Mouse (Mus musculus) hindbrain, embryonic 14.5 days (tissue): Measurements from ENCODE around the gene A930009A15Rik. TPM values are rescaled to one million over a fixed set of nuclear protein-coding genes. Genes with fewer than 3 reads are reported as not detected.

Experiments used
- ATAC-seq: fragments of 200-750 bp; cut with Nextera tagmentation; 2 replicates; pipeline ENCODE4 v1.8.0; 2017; ENCODE audit warnings: moderate number of reproducible peaks, mild to moderate bottlenecking, moderate TSS enrichment, moderate library complexity; ENCODE audit not compliant: low FRiP score
- DNase-seq: peaks from one replicate; pipeline ENCODE4 v3.0.0-alpha.2; 2015; ENCODE audit warnings: low spot score
- H3K27ac ChIP-seq: fragments of 300-500 bp; sonication (generic); 2 replicates; pipeline ENCODE4 v1.5.1; 2014; ENCODE audit warnings: mild to moderate bottlenecking, moderate library complexity
- H3K27me3 ChIP-seq: fragments of 300-500 bp; sonication (generic); 2 replicates; pipeline ENCODE4 v1.6.1; 2014; ENCODE audit warnings: mild to moderate bottlenecking, low read length, mixed read lengths; ENCODE audit not compliant: control insufficient read depth, insufficient read depth
- H3K36me3 ChIP-seq: fragments of 300-500 bp; sonication (generic); replicated peaks from 2 replicates; pipeline ENCODE4 v1.6.1; 2014; ENCODE audit not compliant: control insufficient read depth, insufficient read depth
- H3K4me1 ChIP-seq: fragments of 300-500 bp; sonication (generic); replicated peaks from 2 replicates; pipeline ENCODE4 v1.6.1; 2014; ENCODE audit warnings: antibody characterized with exemption, low read length, mixed read lengths; ENCODE audit not compliant: control insufficient read depth, insufficient read depth
- H3K4me2 ChIP-seq: fragments of 300-500 bp; sonication (generic); replicated peaks from 2 replicates; pipeline ENCODE4 v1.6.1; 2014; ENCODE audit warnings: mild to moderate bottlenecking, moderate library complexity
- H3K4me3 ChIP-seq: fragments of 300-500 bp; sonication (generic); replicated peaks from 2 replicates; pipeline ENCODE4 v1.5.1; 2014; ENCODE audit warnings: mild to moderate bottlenecking, low read length
- H3K9ac ChIP-seq: fragments of 300-500 bp; sonication (generic); 2 replicates; pipeline ENCODE4 v1.6.1; 2014
- H3K9me3 ChIP-seq: fragments of 300-500 bp; sonication (generic); 2 replicates; pipeline ENCODE4 v1.6.1; 2016; ENCODE audit warnings: low read length; ENCODE audit not compliant: control insufficient read depth
- WGBS: fragments of 180-500 bp; shearing (Covaris S2); extraction: QIAGEN DNeasy Blood & Tissue Kit; methylation state at CpG from one replicate; pipeline ENCODE4 v1.1.7; 2014; 5-methylcytosine and 5-hydroxymethylcytosine counted together
- polyA plus RNA-seq: library from polyadenylated mRNA; unstranded; fragments of >200 nt; fragmentation: Nextera tagmentation; extraction: Ambion mirVana; gene quantifications from 2 replicates; pipeline ENCODE4 v1.2.1, GENCODE M21; 2014

A930009A15Rik gene
- polyA plus RNA-seq, 1 experiment from 2014 or later: 0.39 TPM

DNA sequence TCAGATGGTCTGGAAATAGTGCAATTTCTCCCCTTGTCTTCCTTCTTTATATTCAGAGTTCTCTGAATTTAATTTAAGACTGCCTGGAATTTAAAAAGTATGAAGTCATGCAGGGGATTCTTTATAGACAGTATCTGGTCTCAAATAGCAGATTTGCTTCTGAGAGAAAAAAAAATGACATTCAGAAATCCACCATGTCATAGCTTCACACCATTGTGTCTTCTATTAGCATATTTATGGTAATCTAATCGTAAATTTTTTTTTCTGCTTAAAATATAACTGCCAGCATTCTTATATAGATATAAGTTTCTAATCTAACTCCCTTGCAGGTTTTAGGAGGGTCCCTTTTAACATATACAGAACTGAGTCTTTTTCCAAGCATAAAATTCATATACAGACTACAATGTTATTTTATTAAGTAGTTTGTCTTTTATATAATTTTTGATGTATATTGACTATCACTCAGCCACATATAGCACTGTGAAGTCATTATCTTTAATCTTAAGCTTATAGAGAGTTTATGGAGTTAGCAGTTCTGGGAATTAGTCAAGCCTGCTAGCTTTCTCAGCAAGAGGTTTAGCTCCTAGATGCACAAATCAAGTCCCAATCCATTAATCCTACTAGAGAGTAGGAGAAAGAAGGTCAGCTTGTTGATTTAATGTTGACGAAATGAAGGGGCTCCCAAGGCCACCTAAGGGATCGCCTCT lies 2.1 kb downstream of the A930009A15Rik start:
- Histone ChIP-seq H3K4me2 (peak overlapping the region; percentile 10; the same call in 1 of the 2 replicates), H3K9ac (no peak overlapping the region), H3K4me1 (peaks cover 4% of the 10 kb centered on the region; the same call in 1 of the 2 replicates), H3K9me3 (no peaks in the 10 kb centered on the region), H3K36me3 (no peaks in the 10 kb centered on the region), H3K27ac (peak overlapping the region; percentile 47; the same call in 1 of the 2 replicates), H3K27me3 (no peaks in the 10 kb centered on the region), H3K4me3 (no peak overlapping the region)
- DNase-seq (no peak), ATAC-seq (no peak)
- WGBS: 27% methylated on average over 3 of the region's 3 CpGs

DNA sequence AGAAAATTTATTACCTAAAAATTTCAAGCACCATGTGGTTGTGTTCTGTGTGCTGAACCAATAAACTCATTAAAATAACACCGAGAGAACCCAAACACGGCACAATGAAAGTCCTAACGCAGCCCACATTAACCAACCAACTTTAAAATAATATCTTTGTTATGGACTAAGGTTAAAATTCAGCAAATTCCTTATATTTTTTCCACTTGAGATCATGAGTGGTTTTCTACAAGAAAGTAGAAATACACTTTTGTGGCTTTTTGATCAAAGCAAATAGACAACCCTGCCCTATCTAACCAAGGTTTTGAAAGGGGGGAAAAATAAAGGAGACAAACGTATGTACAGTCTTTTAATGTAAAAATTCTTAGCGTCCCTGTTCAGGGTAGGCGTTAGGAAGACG lies 9.3 kb downstream of the A930009A15Rik start:
- ATAC-seq: no peak
- H3K4me2 ChIP-seq: no peak overlapping the region
- peaks cover 22% of the 10 kb centered on the region for H3K27me3 ChIP-seq
- H3K27ac ChIP-seq: no peak overlapping the region
- no peaks in the 10 kb centered on the region for H3K36me3 ChIP-seq
- H3K9ac ChIP-seq: no peak overlapping the region
- H3K9me3 ChIP-seq: no peaks in the 10 kb centered on the region
- peaks cover 6% of the 10 kb centered on the region for H3K4me1 ChIP-seq
- whole genome bisulfite sequencing: 57% methylated on average over 7 of the region's 7 CpGs
- DNase-seq: no peak
- no peak overlapping the region for H3K4me3 ChIP-seq

DNA sequence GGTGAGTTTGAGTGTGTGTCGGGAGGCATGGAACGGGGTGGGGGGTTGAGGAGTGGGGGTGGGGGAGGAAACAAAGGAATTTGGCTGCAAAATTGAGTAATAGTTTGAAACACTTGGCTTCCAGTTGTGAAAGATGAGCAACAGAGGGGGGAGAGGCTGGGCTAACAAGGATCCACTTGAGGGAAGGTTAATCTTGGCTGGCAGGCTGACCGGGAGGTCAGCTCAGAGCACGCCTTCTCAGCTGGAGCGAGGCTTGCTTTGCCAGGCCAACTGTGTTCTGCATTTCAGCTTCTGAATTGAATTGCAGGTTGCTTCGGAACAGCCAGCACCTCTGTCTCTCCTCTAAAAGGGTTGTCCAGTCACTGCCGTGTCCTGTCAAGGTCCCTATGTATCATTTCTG lies 9.7 kb downstream of the A930009A15Rik start:
- Histone ChIP-seq H3K36me3 (no peaks in the 10 kb centered on the region), H3K9ac (no peak overlapping the region), H3K4me1 (peaks cover 6% of the 10 kb centered on the region), H3K27me3 (peaks cover 26% of the 10 kb centered on the region), H3K27ac (no peak overlapping the region), H3K9me3 (no peaks in the 10 kb centered on the region), H3K4me2 (no peak overlapping the region), H3K4me3 (no peak overlapping the region)
- ATAC-seq (0 out of 2 replicates have a peak, but pooled peaks have one; percentile 21), DNase-seq (no peak)
- 9% methylated on average over 7 of the region's 7 CpGs for WGBS

DNA sequence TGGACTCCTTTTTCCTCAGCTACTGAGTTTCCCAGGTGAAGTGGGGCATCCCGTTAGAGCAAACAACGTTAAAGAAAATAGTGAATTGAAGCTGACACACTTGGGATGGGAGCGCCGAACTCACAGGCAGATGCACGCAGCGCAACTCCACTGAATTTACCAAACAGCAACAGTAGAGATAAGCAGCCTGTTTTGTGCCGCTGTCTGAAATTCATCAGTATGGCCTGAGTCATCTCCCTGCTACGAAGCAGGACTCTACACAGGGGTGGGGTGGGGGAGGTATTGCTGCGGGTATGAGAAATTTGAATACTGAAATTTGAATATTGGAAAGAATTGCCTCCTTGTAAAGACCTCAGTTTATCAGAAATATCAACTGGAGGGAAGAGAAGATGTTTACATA lies 12.2 kb downstream of the A930009A15Rik start:
- Histone ChIP-seq H3K27ac (no peak overlapping the region), H3K4me3 (no peak overlapping the region), H3K4me2 (no peak overlapping the region), H3K4me1 (peaks cover 24% of the 10 kb centered on the region), H3K27me3 (peaks cover 48% of the 10 kb centered on the region), H3K9ac (no peak overlapping the region), H3K36me3 (no peaks in the 10 kb centered on the region), H3K9me3 (no peaks in the 10 kb centered on the region)
- WGBS: 72% methylated on average over 9 of the region's 9 CpGs
- no peak for ATAC-seq
- no peak for DNase-seq

DNA sequence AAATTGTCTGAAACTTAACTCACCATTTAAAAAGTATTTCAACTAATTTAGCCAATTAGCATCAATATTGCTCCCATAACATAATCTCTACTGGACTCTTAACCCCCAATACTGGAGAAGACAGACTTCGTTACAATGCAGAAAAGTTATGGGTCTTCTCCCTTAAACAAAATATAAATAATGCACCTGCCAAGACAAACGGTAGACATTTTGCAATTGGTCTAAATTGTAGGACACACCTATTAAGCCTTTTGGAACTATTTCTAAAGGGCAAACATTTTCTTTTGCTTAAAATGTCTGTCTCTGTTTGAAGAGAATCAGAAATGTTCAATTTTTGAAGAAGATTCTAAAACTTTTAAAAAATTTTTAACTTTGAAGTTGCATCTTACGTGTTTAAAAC lies 13.3 kb downstream of the A930009A15Rik start:
- H3K4me2 ChIP-seq: no peak overlapping the region
- peaks cover 25% of the 10 kb centered on the region for H3K4me1 ChIP-seq
- no peak overlapping the region for H3K27ac ChIP-seq
- H3K9me3 ChIP-seq: no peaks in the 10 kb centered on the region
- no peak overlapping the region for H3K9ac ChIP-seq
- no peak for ATAC-seq
- H3K36me3 ChIP-seq: no peaks in the 10 kb centered on the region
- H3K27me3 ChIP-seq: peaks cover 50% of the 10 kb centered on the region
- no peak overlapping the region for H3K4me3 ChIP-seq
- 89% methylated on average over 3 of the region's 3 CpGs for WGBS
- no peak for DNase-seq

DNA sequence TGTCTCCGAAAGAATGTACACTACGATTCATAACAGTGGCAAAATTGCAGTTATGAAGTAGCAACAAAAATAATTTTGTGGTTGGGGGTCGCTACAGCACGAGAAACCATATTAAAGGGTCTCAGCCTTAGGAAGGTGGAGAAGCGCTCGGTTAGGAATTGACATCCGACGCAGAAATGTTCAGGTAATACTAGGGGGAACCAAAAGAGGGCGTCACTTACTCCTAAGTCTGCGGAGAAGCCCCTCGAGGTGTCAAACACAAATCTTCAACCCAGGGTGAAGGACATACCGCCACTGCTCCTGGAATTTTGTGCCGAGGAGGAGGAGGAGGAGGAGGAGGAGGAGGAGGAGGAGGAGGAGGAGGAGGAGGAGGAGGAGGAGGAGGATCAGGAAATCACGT lies 14.9 kb downstream of the A930009A15Rik start:
- peak overlapping the region; percentile 97 for H3K4me2 ChIP-seq
- no peak for DNase-seq
- peaks cover 21% of the 10 kb centered on the region for H3K4me1 ChIP-seq
- H3K27me3 ChIP-seq: peaks cover 55% of the 10 kb centered on the region
- no peaks in the 10 kb centered on the region for H3K9me3 ChIP-seq
- H3K4me3 ChIP-seq: no peak overlapping the region
- H3K36me3 ChIP-seq: no peaks in the 10 kb centered on the region
- no peak for ATAC-seq
- WGBS: 19% methylated on average over 12 of the region's 14 CpGs
- H3K9ac ChIP-seq: no peak overlapping the region
- no peak overlapping the region for H3K27ac ChIP-seq

DNA sequence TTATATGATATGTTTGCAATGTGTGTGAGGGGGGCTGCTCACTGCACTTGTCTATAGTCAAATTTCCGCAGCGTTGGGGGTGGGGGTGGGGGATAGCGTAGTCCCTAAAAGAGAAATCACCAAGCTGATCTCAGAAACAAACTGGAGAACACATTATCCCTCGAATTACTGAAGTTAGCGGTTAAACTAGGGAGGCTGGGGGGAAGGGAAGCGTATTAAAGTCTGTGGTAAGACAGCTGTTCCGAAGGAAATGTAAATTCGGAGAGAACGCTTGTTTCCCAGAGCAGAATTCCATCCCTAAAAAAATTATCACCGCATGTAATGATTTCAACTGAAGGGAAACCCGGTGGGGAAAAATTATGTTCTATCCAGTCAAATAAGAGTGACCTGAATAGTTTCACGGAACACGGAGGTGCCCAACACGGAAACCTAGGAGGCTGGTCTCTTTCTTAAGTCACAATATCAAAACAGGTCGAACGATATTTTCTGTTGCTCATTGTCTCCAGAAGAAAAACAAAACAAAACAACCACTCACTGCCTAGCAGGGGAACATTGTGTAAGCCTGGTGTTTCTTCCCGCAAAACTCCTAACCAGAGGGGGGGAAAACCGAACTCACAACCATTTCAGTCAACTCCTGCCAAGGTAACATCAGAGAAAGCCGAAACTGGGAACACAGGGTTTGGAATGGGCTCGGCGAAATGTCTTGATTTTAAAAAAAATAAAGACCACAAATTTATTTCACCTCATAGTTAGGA lies 15.9 kb downstream of the A930009A15Rik start:
- 1% methylated on average over 21 of the region's 21 CpGs for WGBS
- Histone ChIP-seq H3K9ac (peak overlapping the region; percentile 60; the same call in 1 of the 2 replicates), H3K27ac (no peak overlapping the region), H3K27me3 (peaks cover 58% of the 10 kb centered on the region), H3K4me1 (peaks cover 19% of the 10 kb centered on the region), H3K4me3 (peak overlapping the region; percentile 67), H3K36me3 (no peaks in the 10 kb centered on the region), H3K4me2 (peak overlapping the region; percentile 97), H3K9me3 (no peaks in the 10 kb centered on the region)
- ATAC-seq: no peak
- DNase-seq: no peak

DNA sequence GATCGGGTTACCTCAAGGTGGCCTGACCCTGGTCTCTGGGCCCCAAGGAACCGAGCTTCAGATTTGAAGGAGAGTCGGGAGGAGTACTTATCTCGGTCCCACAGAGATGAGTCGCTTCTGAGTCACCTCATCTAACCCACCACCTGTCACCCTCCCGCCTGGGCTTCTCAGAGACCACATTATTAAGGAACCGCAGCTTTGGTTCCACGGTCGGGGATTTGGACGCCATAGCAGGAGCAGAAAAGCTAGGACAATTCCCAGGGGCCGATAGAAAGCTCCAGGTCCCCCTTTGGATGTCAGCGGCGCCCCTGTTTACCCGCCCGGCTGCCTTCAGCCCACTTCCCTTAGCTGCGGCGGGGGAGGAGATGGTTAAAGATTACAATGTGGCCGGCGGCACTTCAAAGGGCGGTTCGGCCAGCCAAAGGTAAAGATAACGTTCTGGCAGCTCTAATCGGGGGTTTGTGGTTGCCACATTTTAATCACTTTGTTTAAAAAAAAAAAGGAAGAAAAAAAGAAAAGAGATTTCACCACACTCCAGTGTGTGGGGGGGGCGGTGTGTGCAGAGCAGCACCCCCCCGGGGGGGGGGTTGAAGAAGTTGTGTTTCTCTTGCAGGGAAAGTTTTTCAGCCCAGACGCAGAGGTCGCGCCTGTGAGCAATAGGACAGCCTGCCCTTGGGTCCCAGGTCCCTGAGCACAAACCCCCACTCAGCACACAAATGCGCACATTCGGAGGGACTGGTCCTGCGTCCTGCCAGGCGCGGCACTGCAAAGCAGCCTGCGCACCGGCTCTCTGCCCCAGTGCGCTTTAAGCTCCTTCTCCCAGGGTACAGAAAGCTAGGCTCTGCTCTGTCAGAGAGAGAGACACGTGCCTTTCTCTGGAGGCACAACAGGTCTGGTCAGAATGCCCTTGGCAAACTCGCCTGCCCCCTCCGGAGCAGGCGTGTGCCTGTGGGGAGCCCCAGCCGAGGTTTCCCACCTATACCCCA lies 16.8 kb downstream of the A930009A15Rik start:
- Histone ChIP-seq H3K9me3 (no peaks in the 10 kb centered on the region), H3K27ac (no peak overlapping the region), H3K4me3 (peak overlapping the region; percentile 67), H3K4me2 (peak overlapping the region; percentile 97), H3K36me3 (no peaks in the 10 kb centered on the region), H3K9ac (peak overlapping the region; percentile 60), H3K4me1 (peaks cover 19% of the 10 kb centered on the region), H3K27me3 (peaks cover 56% of the 10 kb centered on the region)
- ATAC-seq (peak; percentile 77), DNase-seq (no peak)
- under 1% methylated on average over 41 of the region's 41 CpGs for WGBS
